Mouse (Mus musculus): ENCODE data around the gene Mrc2.

The Mrc2 gene

DNA sequence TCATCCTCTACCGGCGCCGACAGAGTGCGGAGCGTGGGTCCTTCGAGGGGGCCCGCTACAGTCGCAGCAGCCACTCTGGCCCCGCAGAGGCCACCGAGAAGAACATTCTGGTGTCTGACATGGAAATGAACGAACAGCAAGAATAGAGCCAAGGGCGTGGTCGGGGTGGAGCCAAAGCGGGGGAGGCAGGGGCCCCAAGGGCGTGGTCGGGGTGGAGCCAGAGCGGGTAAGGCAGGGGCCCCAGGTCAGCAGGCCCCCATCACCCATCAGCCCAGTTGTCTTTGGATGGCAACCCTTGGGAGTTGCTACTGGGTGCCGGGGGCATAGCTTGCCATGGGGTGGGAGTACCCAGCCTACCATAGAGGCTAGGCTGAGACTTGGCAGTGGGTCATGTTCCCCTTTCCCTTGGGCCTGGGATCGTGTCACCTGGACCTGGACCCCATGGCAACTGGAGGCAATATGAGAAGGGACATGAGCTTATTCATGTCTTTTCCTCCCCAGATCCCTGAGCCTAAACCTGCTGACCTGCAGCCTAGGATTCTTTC lies 57.4 kb downstream of the Mrc2 start:
- ATAC-seq (ENCODE audit: low TSS enrichment): no peak

DNA sequence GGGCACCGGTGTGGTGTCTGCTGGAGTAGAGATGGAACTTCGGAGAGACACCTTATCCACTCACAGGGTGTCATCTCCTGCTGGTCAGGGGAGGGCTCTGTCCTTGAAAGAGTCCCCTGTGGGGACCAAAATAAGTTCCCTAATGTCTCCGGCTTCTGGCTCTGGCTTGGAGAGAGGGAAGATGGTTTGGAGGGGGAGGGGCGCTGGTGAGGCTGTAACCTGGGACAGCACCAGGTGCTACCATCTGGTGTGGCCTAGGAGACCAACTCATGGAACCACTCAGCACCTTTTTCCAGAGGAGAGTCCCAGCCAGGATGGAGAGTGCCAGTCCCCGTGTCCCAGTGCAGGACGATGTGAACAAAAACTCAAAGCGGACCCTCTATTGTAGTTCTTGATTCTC lies 58.2 kb downstream of the Mrc2 start:
- no peak for ATAC-seq (ENCODE audit: low TSS enrichment)

- ATAC-seq (ENCODE audit: low TSS enrichment): no peak
Measured at GRCm38 (mm10) chr11:105352152-105352551, 59.7 kb downstream of the Mrc2 start.

DNA sequence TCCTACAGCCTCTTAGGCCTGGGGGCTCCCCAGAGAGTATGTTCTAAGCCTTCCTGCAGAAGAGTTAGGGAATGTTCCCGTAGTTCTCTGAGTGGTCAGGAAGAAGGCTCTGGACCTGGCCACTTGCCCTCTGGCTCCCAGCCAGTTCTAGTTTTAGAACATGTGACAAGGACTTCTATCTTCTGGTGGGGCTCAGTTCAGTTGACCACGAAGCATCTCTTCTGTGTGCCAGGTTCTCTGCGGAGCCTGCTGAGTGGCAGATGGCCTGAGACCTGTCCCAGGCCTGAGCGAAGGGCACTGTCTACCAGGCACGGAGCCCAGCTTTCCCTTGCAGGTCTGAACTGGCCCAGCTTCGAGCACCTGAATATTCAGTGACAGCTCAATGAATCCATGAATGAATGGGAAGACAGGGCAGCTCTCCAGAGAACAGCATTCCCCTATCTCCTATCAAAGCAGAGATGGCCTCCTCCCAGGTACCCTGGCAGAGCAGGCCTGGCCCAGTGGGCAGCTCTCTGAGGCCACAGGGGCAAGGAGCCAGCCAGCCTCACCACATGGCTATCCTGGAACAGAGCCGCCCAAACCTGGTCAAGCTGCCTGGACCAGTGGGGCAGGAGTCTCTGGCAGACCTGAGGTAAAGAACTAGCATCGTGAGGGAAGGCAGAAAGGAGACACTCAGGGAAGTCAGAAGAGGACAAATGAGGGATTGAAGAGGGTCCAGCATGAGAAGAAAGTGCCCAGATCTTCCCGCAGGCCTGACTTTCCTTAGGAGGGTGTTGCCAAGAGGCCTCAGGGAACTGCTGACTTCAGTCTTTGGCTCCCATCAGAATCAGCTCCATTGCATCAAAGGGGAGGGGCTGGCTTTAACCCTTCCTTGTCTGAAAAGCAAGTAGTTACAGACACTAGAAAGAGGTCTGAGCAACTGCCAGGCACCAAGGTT lies 60.8 kb downstream of the Mrc2 start:
- ATAC-seq (ENCODE audit: low TSS enrichment): no peak

DNA sequence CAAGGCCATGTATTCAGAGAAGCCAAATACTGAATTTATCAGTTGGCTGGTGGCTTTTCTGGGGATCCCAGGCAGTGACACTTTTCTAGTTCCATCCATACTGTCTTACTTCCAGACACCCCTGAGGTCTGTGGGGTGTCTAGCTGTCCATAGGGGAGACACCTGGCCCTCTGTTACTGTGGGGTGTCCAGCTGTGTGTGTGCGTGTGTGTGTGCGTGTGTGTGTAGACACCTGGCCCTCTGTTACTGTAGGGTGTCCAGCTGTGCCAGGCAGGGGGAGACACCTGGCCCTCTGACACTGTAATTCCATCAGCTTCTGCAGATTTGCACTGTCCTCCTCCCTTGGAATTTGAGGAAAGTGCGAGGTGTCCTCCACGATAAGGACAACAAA lies 61.4 kb downstream of the Mrc2 start:
- ATAC-seq (ENCODE audit: low TSS enrichment): no peak

GRCm38 (mm10) chr11:105356301-105356700 lies 63.9 kb downstream of the Mrc2 start:
- no peak for ATAC-seq (ENCODE audit: low TSS enrichment)

DNA sequence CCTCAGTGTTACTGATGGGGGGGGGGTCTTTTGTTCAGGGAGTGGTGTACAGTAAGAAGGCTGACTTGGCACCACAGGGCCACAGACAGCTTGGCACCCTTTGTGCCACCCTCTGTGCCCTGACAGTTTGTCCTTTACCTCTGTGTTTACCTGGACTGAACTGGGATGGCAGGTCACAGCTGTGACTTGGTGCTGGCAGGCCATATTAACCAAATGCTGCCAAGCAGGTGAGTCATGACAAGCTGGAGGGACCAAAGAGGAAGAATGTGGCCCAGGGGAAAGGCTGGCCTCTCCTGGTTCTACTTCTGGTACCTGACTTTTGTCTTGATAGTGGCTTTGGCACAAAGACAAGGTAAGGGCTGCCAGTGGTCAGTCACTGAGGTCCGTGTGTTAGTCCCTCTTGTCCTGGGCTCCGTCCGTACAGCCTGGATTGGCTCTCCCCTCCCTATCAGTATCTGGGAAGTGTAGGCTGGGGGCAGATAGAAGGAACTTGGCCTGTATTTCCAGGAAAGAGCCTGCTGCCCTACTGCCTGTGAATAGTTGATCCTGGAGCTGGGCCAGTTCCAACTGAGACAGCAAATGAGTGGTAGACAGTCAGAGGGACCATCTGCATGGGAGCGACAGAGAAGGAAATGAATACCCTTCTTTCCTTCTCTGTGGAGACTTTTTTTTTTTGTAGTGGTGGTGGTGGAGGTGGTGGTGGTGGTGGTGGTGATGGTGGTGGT lies 69.8 kb downstream of the Mrc2 start:
- ATAC-seq (ENCODE audit: low TSS enrichment): no peak

- ATAC-seq (ENCODE audit: low TSS enrichment): peak; percentile 76
Measured at GRCm38 (mm10) chr11:105362946-105363597, 70.6 kb downstream of the Mrc2 start.

- peak; percentile 80 for ATAC-seq (ENCODE audit: low TSS enrichment)
Measured at GRCm38 (mm10) chr11:105363598-105364385, 71.3 kb downstream of the Mrc2 start.

- ATAC-seq (ENCODE audit: low TSS enrichment): no peak
Measured at GRCm38 (mm10) chr11:105364386-105365065, 72.1 kb downstream of the Mrc2 start.

DNA sequence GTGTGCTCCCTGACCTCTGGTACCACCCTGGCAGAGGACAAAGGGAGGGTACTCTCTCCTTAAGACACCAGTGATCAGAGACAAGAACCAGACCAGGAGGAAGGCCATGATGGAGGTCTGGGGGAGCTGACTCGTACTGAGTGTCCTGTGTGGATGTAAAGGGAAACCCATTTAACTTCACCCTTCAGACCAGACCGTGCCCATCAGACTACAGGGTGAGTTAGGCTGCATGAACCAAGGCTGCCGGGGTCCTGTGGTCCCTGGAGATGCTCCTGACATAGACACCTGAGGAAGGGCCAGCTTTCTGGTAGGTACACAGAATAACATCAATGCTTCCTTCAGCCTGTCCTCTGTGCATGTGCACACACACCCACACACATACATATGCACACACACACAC lies 73.2 kb downstream of the Mrc2 start:
- no peak for ATAC-seq (ENCODE audit: low TSS enrichment)

- ATAC-seq (ENCODE audit: low TSS enrichment): no peak
Measured at GRCm38 (mm10) chr11:105366051-105366450, 73.6 kb downstream of the Mrc2 start.

DNA sequence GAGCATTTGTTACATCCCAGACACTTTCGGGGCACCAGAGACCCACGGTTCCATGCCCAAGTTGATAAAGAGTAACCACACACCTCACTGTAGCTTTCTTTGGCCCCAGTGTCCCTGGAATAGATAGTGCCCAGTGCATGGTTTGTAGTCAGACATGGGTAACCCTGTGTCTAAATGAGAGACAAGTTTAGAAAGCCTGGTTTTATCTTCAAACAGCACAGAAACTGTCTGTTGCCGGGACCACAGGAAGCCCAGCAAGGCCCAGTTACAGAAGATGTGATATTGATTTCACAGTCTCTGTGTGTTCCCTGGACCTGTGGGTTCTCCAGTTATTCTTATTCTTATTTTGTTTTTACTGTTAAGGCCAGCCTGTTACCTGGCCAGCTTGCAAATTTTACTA lies 74.7 kb downstream of the Mrc2 start:
- ATAC-seq (ENCODE audit: low TSS enrichment): no peak

GRCm38 (mm10) chr11:105368833-105369232 lies 76.4 kb downstream of the Mrc2 start:
- ATAC-seq (ENCODE audit: low TSS enrichment): no peak

GRCm38 (mm10) chr11:105369526-105370386 lies 77.3 kb downstream of the Mrc2 start:
- ATAC-seq (ENCODE audit: low TSS enrichment): peak; percentile 69; the same call in 1 of the 2 replicates

GRCm38 (mm10) chr11:105371818-105372217 lies 79.4 kb downstream of the Mrc2 start:
- ATAC-seq (ENCODE audit: low TSS enrichment): no peak

GRCm38 (mm10) chr11:105373881-105374280 lies 81.4 kb downstream of the Mrc2 start:
- no peak for ATAC-seq (ENCODE audit: low TSS enrichment)

GRCm38 (mm10) chr11:105374526-105375175 lies 82.2 kb downstream of the Mrc2 start:
- no peak for ATAC-seq (ENCODE audit: low TSS enrichment)

DNA sequence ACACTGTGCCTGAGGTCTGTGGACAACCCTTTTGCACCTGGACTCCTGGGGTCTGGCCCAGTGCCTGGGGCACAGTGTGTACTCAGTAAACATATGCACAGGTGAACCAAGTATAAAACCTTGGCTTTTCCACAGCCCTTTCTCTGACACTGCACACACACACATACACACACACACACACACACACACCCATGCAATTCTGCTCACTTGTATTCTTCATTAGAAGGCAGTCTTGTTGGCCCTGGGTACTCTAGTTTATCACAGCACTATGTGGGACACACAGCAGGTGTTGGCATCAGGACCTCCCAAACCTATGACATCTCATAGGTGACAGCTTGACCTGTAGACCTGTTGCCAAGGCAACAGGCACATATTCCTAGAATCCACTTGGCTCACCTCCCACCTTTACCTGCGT lies 83.4 kb downstream of the Mrc2 start:
- no peak for ATAC-seq (ENCODE audit: low TSS enrichment)

Measured in frontal cortex, adult (tissue).